Mouse (Mus musculus) heart, adult 9 months (tissue): ENCODE results near the gene Raver2.
"Not testable (repeated sequence)": the region's sequence is repeated elsewhere in the genome, so short reads cannot be mapped to it uniquely, and the experiment has no call there.

Experiments used
- DNase-seq, 2 experiments: peaks; one replicate each; pipeline ENCODE4 v3.0.0; 2022; ENCODE audit warnings: low spot score in 2 of 2

The Raver2 gene

DNA sequence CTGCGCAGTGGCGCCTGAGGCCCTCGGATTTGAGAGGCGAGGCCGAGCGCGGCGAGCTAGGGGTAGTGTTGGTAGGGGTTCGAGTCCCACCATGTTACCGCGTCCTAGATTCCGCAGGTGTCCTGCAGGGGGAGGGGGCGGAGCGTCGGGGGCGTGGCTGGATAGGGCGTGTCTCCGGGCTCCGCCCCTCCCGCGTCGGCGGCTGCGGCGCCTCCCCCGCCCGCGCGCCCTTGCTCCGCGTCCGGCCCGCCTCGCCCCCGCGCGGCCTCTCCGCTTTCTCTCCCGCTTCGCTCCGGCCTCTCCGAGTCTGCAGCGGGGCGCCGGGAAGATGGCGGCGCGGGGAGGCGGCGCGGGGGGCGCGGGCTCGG, at the start of gene Raver2:
Raver2 (plus strand) TSS at position 198 of the 368 bp plus-strand sequence.
- peak in 1 of 2 experiments; percentile 11 for DNase-seq

DNA sequence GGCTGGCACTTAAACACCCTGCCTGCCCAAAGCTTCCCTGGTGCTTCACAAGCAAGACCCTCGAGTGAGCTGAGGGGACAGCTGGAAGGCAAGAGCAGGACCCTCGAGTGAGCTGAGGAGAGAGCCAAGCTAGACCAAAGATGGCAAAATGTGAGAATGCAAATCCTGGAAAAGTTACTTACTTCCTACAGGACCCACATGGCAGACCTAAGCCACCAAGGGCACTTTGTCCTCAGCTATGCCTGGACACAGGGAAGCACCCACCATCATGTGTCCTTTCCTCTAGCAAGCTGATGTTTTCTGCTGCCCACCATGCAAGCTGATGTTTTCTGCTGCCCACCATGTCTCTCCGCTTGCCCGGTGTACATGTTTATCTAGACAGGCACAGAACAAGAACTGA, 48.2 kb upstream of the Raver2 start, which contains the start of gene Gm10577:
Gm10577 (minus strand) TSS at position 101 of the 400 bp plus-strand sequence.
- DNase-seq, result no peak

DNA sequence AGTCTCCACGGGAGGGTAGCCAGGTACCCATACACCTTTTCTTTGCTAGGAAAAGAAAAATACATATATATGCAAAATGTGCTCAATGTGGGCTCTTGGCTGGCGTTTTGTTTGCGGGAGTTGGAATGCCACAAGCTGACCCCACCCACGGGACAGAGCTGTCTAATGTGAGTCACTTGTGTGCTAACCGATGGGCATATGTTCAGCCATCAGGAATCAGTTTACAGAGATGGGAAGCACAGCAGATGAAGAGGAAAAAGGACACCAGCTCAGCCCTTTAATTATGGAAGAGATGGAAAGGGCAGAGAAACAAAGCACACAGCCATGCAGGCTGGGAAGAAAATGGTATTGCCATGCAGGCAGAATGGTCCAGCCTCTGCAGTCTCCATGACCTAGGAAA, 42.2 kb upstream of the Raver2 start:
- no peak for DNase-seq

DNA sequence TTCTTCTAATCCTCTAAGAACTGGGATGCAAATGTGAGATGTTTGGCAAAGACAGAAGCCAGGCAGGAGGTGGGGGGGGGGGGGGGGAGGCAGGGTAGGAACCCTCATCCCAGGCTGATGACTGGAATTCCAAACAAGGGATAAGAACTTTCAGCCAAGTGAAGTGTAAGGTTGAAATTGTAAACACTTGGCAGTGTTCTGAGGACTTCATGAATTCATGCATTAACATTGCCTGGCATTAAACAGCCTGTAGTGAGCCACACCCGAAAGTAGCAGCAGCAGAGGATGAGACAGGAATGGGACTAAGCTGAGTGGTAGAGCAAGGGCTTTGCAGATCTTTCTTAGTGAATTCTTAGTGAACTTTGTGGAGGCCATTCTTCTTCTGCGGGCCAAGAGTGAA, 41.8 kb upstream of the Raver2 start:
- no peak for DNase-seq

DNA sequence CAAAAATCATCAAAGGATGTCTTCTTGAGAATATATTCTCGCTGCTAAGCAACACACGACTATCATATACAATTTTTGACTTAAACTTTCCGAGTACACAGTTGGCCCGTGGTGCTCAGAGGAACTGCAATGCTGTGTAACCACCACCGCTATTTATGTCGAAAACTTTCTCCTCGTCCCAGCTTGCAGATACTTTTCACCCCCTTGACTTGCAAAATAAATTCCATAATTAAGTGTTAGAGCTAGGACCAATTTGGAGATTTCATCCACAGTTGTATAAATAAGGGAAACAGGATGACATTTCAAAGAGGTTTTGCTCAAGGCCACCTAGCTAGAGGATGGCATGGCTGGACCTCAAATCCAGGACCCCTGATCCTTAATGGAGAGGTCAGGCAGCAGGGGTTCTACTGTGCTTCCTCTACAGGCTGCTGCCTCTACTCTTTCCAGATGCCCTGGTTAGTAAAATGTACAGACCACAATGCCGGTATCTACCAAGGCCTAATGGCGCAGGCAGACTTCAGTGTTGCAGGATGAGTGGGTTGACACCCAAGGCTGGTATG, 40.9 kb upstream of the Raver2 start:
- no peak for DNase-seq

DNA sequence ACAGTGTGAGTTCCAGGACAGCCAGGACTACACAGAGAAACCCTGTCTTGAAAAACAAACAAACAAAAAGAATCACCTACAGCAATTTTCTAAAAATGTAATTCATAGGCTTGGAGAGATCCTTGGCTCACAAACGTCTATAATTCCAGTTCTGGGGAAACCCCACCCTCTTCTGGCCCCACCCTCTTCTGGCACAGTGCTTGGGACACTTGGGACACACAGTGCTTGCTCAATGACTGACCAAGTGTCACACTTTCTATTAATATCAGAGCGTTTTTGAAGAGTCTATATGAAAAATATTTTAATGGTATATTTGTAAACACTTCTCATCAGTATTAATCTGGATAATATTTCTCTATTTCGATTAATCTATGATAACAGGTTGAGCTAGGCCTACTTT, 35.7 kb upstream of the Raver2 start:
- no peak for DNase-seq

DNA sequence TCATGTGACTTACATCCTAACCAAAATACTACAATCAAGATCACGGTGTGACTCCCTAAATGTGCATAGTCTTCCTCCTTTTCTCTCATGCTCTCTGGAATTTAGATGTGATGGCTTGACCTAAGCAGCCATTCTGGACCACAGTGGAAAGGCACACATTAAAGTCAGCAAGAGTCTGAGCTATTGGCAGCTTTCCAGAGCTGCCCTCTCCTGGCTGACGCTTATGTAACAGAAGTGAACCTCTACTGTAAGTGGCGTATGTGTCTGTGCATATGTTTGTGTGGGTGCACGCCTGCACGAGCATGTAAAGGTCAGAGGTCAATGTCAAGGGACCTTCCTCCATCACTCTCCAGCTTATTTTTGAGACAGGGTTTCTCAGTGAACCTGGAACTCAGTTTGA, 33.7 kb upstream of the Raver2 start:
- no peak for DNase-seq

DNA sequence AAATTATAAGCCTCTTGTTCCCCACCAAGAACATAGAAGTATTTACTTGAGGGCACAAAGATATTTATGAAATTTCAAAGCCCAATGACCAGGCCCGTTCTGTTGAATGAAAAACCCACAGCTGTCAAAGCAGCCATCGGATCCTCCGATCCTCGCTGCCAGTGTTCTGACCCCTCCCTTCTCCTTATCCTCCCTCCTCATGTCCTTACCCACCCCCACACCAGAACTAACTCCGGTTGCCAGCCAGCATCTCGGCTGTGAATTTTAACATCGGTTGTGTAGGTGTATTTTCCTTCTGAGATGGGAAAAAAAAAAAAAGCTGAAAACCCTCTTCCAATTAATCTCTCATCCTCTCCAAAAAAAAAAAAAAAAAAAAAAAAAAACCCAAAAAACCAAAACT, 31.6 kb upstream of the Raver2 start:
- no peak for DNase-seq

DNA sequence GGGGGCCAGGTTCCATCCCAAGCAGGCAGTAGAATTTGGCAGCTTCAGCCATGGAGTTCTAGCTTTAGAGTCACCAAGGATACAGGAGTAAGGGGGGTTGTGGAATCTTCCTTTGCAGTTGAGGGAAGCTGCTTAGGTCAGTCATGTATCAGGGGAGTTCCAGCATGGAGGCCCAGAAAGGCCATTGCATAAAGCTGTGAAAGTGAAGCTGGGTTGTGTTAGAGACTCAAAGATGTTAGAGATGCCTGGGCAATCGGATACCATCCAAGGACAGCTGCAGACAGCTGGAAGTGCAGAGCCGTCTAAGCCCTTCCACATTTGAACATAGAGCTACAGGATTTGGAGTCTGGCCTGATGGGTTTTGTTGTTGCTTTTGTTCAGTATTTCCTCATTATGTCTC, 25.1 kb upstream of the Raver2 start:
- peak; percentile 49 to 53 for DNase-seq

DNA sequence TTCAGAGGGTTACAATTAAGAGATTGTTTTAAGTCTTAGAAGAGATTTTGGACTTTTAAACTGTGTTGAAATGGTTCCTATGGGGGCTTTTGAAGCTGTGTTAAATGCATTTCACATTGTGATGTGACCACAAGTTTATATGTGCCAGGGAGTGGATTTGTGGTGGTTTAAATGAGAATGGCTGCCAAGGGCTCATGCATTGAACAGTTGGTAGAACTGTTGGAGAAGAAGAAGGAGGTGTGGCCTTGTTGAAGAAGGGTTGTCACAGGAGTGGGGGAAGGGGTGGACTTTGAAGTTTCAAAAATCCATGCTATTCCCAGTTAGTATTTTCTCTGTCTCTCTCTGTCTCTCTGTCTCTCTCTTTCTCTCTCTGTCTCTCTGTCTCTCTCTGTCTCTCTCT, 24.6 kb upstream of the Raver2 start:
- no peak for DNase-seq

DNA sequence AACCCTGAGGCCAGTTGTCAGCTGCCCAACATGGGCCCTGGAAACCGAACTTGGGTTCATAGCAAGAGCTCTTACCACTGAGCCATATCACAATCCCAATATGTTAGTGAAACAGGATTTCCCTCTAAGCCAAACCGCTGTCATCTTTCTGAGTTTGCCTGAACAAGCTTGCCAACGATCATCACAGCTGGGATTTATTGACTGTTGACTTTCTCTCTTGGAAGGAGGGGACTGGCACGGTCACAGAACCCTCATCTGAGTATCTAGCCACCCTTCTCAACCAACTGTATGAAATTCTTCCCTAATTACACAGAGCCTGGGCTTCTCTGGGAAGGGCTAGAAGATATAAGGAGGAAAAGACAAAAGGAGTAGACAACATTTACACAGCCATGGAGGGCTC, 22.2 kb upstream of the Raver2 start:
- peak in 1 of 2 experiments; percentile 4 for DNase-seq

DNA sequence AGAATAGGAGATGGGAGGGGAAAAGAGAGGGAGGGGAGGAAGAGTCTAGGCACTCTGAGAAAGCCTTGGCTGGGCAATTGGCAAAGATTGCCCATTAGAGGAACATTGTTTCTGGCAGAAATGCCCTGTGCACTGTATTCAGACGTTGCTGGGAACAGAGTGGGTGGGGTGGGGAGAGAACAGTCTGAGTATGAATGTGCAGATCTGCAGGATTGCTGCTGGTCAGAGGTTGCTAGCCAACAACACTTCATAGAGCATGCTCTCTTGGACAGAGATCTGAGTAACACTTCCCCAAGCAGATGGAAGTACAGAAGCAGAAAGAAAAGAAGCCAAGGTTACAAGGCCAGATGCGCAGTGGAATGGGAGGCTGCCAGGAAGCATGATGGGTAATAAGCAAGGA, 6.6 kb upstream of the Raver2 start:
- DNase-seq, result peak in 1 of 2 experiments; percentile 8

DNA sequence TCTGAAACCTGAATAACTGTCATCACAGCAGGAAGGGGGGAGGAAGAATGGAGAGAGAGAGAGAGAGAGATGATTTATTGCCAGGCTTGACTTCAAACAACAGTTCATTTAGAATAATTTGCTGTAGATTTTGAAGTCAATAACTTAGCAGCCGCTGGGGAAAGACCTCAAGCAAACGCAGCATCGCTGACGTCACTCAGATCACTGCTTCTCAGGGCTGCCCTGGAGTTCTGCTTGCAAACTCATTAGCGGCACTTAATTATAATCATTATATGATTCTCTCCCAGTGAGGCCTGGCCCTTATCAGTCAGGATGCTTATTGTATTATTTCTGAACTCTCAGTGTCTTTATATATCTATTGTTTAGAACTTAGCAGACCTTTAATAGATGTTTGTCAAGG, 2.4 kb upstream of the Raver2 start:
- DNase-seq, result no peak

DNA sequence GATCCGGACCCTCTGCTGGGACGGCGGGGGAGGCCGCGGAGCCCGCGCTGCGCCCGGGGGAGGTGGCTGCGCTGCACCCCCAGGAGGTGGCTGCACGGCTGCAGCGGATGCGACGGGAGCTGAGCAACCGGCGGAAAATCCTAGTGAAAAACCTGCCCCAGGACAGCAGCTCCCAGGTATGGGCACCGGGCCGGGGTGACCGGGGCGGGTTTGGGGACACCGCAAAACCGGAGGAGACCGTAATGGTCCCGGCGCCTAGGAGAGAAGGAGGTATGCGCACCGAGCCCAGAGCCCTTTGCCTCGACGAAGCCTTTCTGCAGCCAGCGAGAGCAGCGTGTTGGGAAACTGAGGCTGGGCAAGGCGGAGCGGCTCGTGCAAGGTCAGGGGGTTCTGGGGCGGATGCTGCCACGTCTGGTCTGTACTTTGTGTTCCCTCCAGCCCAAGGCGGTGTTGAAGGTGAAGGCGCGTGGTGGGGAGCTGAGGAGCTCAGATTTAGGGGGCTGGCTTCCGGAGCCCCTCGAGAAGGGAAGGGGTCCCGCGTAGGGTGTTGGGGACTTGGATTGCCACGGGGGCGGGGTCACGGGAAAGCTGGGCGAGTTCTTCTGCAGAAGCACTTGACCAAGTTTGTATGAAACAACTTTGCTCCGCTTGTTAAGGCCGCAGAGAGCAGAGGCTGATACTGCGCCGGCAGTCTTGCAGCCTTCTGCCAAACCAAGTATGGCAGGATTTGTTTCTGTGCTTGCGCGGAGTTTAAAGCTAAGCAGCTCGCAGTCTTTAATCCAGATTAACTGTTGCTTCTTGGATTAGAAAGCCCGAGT, 580 bp downstream of the Raver2 start:
- peak; percentile 5 to 13 for DNase-seq

DNA sequence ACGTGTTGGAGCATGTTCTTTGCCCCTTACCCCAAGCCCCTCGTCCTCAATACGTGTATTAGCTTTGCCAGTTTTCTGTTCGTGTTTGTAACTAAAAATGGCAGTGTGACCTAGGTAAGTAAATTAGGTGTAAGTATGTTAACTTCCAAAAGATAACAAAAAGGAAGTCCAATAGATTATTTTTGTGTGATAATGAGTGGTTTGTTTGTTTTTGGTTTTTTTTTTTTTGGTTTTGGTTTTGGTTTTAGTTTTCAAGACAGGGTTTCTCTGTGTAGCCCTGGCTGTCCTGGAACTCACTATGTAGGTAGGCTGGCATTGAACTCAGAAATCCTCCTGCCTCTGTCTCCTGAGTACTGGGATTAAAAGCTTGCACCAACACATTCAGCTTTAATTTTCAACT, 2.8 kb downstream of the Raver2 start:
- DNase-seq, result no peak

DNA sequence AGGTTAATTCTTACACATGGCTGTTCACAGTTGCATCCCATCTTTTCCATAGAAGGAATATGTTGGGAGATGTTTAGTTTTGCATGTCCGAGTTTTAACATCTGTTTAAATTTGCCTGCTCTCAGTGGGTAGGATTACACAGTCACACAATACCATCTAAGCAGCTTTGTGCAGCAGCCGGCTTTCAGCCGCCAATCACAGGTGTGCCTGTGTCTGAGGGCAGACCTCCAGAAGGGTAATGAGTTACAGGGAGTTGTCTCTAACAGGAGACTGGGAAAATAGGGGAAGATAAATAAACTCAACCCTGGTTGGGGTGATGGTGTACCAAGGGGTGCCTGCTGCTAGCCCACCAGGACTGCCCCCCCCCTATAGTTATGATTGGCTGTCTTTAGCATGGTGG, 7.6 kb downstream of the Raver2 start:
- no peak for DNase-seq

DNA sequence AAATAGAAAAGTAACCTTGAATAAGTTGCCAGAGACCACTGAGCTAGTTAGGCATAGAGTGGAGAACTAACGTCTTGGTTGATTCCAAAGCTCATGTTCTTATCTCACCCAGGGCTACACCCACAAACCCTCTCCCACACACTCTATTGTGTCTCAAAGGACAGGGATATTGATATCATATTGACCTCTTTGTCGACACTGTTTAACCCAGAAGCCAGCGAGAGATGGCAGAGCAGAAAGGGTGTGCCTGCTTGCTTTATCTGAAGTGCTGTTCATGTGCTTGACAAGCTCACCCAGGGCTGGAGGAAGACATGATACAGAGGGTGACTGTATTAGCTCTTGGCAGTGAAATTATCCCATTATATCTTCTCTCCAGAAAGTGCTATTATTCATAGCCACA, 11.2 kb downstream of the Raver2 start:
- no peak for DNase-seq

DNA sequence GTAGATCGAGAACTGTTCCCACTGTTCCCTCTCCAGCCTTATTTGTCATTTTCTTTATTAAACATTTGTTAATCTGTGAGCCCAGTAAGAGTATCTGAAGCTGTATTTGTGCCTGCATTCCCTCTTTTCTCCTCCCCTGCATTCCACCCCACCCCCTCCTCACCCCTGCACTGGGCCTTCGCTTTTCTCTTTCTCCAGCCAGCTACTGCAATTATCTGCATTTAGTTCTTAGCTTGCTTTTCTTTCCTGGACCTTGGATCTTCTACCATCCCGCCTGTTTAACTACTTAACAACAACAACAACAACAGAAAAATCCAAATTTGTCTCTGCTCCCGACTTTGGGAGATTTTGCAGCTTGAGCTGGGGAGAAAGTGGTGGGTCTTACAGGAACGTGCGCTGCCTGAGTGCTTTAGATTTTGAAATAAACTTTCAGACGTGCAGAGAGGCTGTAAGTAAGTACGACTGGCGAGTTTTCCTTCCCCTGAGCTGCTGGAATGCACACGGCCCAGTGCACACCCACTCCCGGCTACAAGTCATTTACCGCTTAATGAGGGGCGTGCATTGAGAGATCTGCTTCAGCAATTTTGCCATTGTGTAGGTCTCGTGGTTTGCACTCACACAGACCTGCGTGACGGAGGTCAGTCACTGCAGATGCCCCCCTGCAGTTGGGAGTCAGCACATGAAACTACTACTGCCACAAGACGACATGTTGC, 13.5 kb downstream of the Raver2 start:
- no peak for DNase-seq

DNA sequence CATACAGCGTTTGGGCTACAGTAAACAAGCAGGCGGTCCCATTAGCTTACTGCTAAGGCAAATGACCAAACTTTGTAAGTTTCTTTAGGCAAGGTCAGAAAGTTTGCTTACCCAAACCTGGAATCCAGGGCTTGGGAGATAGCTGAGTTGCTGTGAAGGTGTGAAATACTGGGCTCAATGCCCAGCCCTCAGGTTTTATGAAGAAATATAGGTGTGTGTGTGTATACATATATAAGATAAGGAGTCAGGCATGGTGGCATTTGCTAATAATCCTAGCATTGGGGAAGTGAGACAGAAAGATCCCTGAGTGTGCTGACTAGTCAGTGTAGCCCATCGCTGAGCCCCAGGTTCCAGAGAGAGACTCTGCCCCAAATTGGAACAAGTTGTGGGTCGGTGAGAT, 16.1 kb downstream of the Raver2 start:
- DNase-seq, result no peak

DNA sequence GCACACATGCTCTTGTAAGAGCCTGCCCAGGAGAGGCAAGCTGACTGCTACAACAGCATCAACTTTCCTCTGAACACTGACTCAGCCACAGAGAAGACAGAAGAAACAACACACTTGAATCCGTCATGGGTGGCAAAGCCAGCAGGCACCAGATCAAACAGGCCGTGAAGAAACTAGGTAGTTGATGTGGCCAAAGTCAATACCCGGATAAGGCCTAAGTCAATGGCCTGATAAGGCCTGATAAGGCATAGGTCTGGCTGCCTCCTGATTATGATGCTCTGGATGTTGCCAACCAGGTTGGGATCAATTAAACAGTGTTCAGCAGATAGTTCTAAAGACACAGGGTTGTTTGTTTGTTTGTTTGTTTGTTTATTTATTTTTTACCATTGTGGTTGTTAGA, 17.3 kb downstream of the Raver2 start:
- DNase-seq, result no peak

DNA sequence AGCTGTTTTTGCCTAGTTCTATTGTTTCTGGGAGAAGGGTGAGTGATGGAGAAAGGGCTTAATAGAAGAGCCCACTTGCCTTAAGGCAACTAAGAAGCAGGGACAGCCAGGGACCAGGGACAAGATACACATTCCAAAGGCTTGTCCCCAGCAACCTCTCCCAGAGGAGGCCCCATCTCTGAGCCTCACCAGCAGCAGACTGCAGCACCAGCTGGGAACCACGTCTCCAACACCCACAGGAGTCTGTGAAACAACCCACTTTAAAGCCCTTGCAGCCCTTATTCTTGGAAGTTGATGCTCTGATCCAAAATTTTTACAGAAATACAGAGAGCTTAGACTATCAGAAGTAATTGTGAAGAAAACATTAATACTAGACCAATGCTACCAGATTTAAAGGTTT, 18.9 kb downstream of the Raver2 start:
- DNase-seq, result no peak

DNA sequence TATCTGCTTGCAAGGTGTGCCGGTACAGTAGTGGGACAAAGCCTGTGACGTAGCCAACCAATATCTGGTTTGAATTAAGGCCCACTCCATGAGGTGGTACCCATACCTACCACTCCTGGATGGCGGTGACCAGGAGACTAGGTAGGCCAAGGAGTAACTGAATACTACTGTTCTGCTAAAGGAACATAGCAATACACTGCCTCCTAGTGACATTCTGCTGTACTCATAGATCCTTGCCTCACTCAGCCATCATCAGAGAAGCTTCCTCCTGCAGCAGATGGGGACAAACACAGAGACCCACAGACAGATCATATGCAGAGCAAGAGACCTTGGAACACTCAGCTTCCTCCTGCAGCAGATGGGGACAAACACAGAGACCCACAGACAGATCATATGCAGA, 21.8 kb downstream of the Raver2 start:
- DNase-seq, result not testable (repeated sequence)

DNA sequence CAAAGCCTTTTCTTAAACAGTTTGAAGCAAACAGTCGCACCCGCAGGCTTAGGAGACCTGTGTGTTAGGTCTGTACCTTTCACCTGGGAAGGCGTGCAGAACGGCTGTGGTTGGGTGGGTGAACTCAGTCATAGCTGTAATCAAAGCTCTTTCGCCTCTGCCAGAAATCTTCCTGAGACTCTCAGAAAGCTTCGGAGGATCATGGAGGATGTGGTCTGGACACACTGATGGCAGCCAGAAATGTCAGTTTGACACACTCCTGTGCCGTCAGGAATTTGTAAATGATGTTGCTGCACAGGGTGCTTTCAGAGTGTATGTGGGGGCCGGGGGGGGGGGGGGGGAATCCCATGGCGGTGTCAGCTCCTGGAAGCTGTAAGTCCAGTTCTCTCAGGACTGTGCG, 24.5 kb downstream of the Raver2 start:
- DNase-seq, result no peak
